ENCODE assay signal across 8 mouse cellular contexts in the genomic region with DNA sequence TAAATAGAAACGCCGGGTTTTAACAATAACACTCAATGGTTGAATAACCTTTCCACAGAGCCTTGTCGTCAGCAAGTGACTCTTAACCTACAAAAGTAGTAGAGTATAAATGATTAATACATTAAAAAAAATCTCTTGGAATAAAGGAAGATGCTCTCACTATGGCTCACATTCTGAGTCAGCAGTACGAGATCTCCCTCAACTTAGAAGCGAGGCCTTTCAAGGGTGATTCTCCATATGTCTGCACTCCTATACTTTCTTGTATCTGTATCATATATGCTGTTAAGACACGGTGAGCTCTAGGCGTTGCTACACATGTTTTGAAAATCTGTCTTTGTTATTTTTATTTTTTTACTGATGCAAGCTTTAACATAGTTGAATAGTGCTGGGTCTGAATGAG. TPM values are rescaled to one million over a fixed set of nuclear protein-coding genes. Genes with fewer than 3 reads are reported as not detected.
A peak's percentile ranks its signal among the peaks of the same experiment; 100 is the strongest.
DNase-seq lines count a peak whose midpoint lies in the region; ATAC-seq lines count a peak whose summit lies in the region.

No protein-coding gene starts in this region.

- H3K4me2 ChIP-seq in kidney, embryonic 15.5 days = peak overlapping the region; percentile 98
- peak overlapping the region; percentile 99 for H3K4me2 ChIP-seq in embryonic facial prominence, embryonic 11.5 days (ENCODE audit: low read depth, low read length)
- peak overlapping the region; percentile 97 for H3K4me2 ChIP-seq in intestine, embryonic 15.5 days (replicated peaks)

- no peak for ATAC-seq in kidney, embryonic 15.5 days (replicated peaks; ENCODE audit: low FRiP score)
- ATAC-seq in embryonic facial prominence, embryonic 11.5 days (replicated peaks; ENCODE audit: insufficient number of reproducible peaks, low FRiP score, low TSS enrichment, low read depth) = no peak
- no peak for ATAC-seq in intestine, embryonic 15.5 days

- no peaks in the 10 kb centered on the region for H3K27me3 ChIP-seq in kidney, embryonic 15.5 days
- no peaks in the 10 kb centered on the region for H3K27me3 ChIP-seq in embryonic facial prominence, embryonic 11.5 days (ENCODE audit: control insufficient read depth, insufficient read depth, low read length)
- H3K27me3 ChIP-seq in intestine, embryonic 15.5 days (replicated peaks) = no peaks in the 10 kb centered on the region

- H3K9ac ChIP-seq in kidney, embryonic 15.5 days = peak overlapping the region; percentile 71
- peak overlapping the region; percentile 70; the same call in 1 of the 2 replicates for H3K9ac ChIP-seq in embryonic facial prominence, embryonic 11.5 days (replicated peaks; ENCODE audit: low read length)
- H3K9ac ChIP-seq in intestine, embryonic 15.5 days = peak overlapping the region; percentile 53; the same call in 1 of the 2 replicates

- H3K4me1 ChIP-seq in kidney, embryonic 15.5 days = peaks cover 21% of the 10 kb centered on the region
- H3K4me1 ChIP-seq in embryonic facial prominence, embryonic 11.5 days (ENCODE audit: control insufficient read depth, insufficient read depth, low read length) = no peaks in the 10 kb centered on the region
- H3K4me1 ChIP-seq in intestine, embryonic 15.5 days (replicated peaks) = no peaks in the 10 kb centered on the region

- H3K36me3 ChIP-seq in kidney, embryonic 15.5 days = no peaks in the 10 kb centered on the region
- no peaks in the 10 kb centered on the region; the same call in 1 of the 2 replicates for H3K36me3 ChIP-seq in embryonic facial prominence, embryonic 11.5 days (replicated peaks; ENCODE audit: control insufficient read depth, insufficient read depth, low read depth, low read length)
- H3K36me3 ChIP-seq in intestine, embryonic 15.5 days = no peaks in the 10 kb centered on the region

- no peaks in the 10 kb centered on the region for H3K9me3 ChIP-seq in kidney, embryonic 15.5 days (replicated peaks)
- no peaks in the 10 kb centered on the region for H3K9me3 ChIP-seq in embryonic facial prominence, embryonic 11.5 days (replicated peaks; ENCODE audit: control insufficient read depth, low read length)
- no peaks in the 10 kb centered on the region for H3K9me3 ChIP-seq in intestine, embryonic 15.5 days

- WGBS in kidney, embryonic 15.5 days = 48% methylated on average over 7 of the region's 7 CpGs
- WGBS in embryonic facial prominence, embryonic 11.5 days = 47% methylated on average over 7 of the region's 7 CpGs
- 44% methylated on average over 7 of the region's 7 CpGs for WGBS in intestine, embryonic 15.5 days

- H3K27ac ChIP-seq in kidney, embryonic 15.5 days = 0 out of 2 replicates have a peak overlapping the region, but pooled peaks have one; percentile 71
- no peak overlapping the region for H3K27ac ChIP-seq in embryonic facial prominence, embryonic 11.5 days (replicated peaks; ENCODE audit: low read depth, low read length)
- H3K27ac ChIP-seq in intestine, embryonic 15.5 days = no peak overlapping the region

- no peak for DNase-seq in kidney, postnatal 10 days
- no peak for DNase-seq in embryonic facial prominence, embryonic 11.5 days (ENCODE audit: low spot score)
- DNase-seq in naive thymus-derived CD4-positive, alpha-beta T cell, adult 2 months (ENCODE audit: low read depth) = peak; percentile 7
- no peak for DNase-seq in gastrocnemius, adult 8-10 months (ENCODE audit: low spot score in 2 of 2)
- no peak for DNase-seq in cerebellum, postnatal 25 days
- DNase-seq in adrenal gland, adult 2 months = no peak

- peak overlapping the region; percentile 93 for H3K4me3 ChIP-seq in kidney, embryonic 15.5 days (replicated peaks)
- H3K4me3 ChIP-seq in embryonic facial prominence, embryonic 11.5 days (ENCODE audit: low read depth, low read length) = peak overlapping the region; percentile 72
- peak overlapping the region; percentile 59 for H3K4me3 ChIP-seq in intestine, embryonic 15.5 days (replicated peaks)

RNA-seq across cellular contexts. Expression of a gene that starts 1.0 kb away (rescaled TPM):
- 5.9 and 6.5 TPM in 2 replicates for polyA plus RNA-seq in kidney, embryonic 15.5 days (2015; fragmentation: Nextera tagmentation; extraction: Ambion mirVana)
- polyA plus RNA-seq in embryonic facial prominence, embryonic 11.5 days (2014; fragmentation: Nextera tagmentation; extraction: Ambion mirVana) = 13.5 and 13.8 TPM in 2 replicates
- polyA plus RNA-seq in intestine, embryonic 15.5 days (2015; fragmentation: Nextera tagmentation; extraction: Ambion mirVana) = 4.3 and 4.8 TPM in 2 replicates
- under 1 TPM; 0.10 to 0.83 (median 0.61) TPM for total RNA-seq in gastrocnemius, adult 8-10 months (2022)
- total RNA-seq in adrenal gland, adult 2 months (2021) = 1 to 10 TPM; 8.7 to 9.2 TPM
- 0.83 and 1.0 TPM in 2 replicates for polyA plus RNA-seq in adrenal gland, adult 2 months (2012; rRNA removed)

RNA-seq across cellular contexts. Expression of a gene that starts 1.1 kb away (rescaled TPM):
- 16.1 and 18.6 TPM in 2 replicates for polyA plus RNA-seq in kidney, embryonic 15.5 days (2015; fragmentation: Nextera tagmentation; extraction: Ambion mirVana)
- polyA plus RNA-seq in embryonic facial prominence, embryonic 11.5 days (2014; fragmentation: Nextera tagmentation; extraction: Ambion mirVana) = 24.3 and 25.2 TPM in 2 replicates
- 18.9 and 19.9 TPM in 2 replicates for polyA plus RNA-seq in intestine, embryonic 15.5 days (2015; fragmentation: Nextera tagmentation; extraction: Ambion mirVana)
- 1 to 10 TPM; 4.6 to 5.9 (median 5.1) TPM for total RNA-seq in gastrocnemius, adult 8-10 months (2022)
- total RNA-seq in adrenal gland, adult 2 months (2021) = 10 to 100 TPM; 19.5 to 20.2 TPM
- 9.4 and 9.7 TPM in 2 replicates for polyA plus RNA-seq in adrenal gland, adult 2 months (2012; rRNA removed)
